Mouse (Mus musculus): ENCODE data around the gene Tjp2. TPM values are rescaled to one million over a fixed set of nuclear protein-coding genes. Genes with fewer than 3 reads are reported as not detected.

Gene Tjp2
- polyA plus RNA-seq (2012; rRNA removed): 43.2 and 54.3 TPM in 2 replicates

DNA sequence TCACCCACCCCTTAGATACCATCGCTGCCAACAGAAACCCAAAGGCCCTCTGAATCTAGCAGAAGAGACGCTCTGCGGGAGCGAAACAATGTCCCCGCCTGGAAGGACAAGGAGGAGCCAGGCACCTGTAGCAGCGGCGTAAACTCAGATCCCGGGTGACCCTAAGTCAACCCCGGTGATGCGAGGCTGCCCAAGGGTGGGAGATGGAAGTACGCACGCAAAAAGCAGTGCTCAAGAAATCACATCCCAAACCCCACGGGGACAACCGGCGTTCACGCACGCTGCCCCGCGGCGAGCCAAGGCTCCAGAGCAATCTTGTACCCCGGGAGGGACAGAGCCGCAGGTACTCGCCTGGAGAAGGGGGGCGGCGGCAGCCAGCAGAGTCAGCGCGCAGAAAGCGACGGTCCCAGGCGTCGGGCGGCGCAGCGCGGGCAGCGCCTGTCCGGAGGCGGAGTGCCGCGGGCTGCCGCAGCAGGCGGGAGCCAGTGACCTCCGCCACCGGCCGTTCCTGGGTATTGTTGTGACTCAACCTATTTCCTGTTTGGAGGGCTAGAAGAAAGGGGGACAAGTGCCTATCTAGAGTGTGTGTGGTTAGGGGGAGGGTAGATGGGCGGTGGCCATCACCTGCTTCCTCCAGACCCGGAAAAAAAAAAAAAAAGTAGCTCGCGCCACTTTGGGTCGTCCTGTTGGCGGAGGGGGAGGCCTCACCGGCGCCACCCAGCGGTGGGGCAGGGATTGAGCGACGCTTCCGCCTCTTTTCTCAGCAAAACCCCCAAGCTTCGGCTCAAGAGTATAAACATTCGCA is at the start of gene Tjp2:
Gene Tjp2, minus strand, starts transcription at position 531 of the 805 bp plus-strand sequence.

Other genes with a start within 250 kb of the Tjp2 start
- 48.5 and 57.2 TPM in 2 replicates for gene Fam189a2, start 194.0 kb downstream of the Tjp2 start, polyA plus RNA-seq (2012; rRNA removed)
- gene Fxn, start 55.6 kb upstream of the Tjp2 start, polyA plus RNA-seq (2012; rRNA removed): 8.2 and 12.4 TPM in 2 replicates

All from colon, adult 2 months (tissue).